In genomic region chr1:25892970-25893369, GRCm38 (mm10) we compare ENCODE assay signal across 19 mouse cellular contexts.
A peak's percentile ranks its signal among the peaks of the same experiment; 100 is the strongest.
DNase-seq lines count a peak whose midpoint lies in the region; ATAC-seq and TF ChIP-seq lines count a peak whose summit lies in the region.
"Had no signal": no experiment of that assay in that cellular context is flagged by ENCODE, and none has a peak within 500 bp of the region (broad histone marks: within the 10 kb centered on the region; RNA-seq: fewer than 3 reads in every experiment).

No protein-coding gene starts in this region.

- no peak overlapping the region for H3K9ac ChIP-seq in forebrain, embryonic 16.5 days (replicated peaks; ENCODE audit: low read depth, low read length)
- no peak overlapping the region for H3K9ac ChIP-seq in hindbrain, postnatal 0 days (replicated peaks; ENCODE audit: low read length)
- H3K9ac ChIP-seq in heart, embryonic 12.5 days = no peak overlapping the region
- H3K9ac ChIP-seq: embryonic facial prominence, embryonic 12.5 days; liver, embryonic 13.5 days; stomach, embryonic 15.5 days had no signal

- no peak overlapping the region for H3K4me2 ChIP-seq in forebrain, embryonic 16.5 days (ENCODE audit: low read length)
- H3K4me2 ChIP-seq in hindbrain, postnatal 0 days (ENCODE audit: low read depth, low read length) = 0 out of 2 replicates have a peak overlapping the region, but pooled peaks have one; percentile 18
- no peak overlapping the region for H3K4me2 ChIP-seq in heart, embryonic 12.5 days
- H3K4me2 ChIP-seq: embryonic facial prominence, embryonic 12.5 days; liver, embryonic 13.5 days; stomach, embryonic 15.5 days had no signal

- no peak overlapping the region for H3K4me3 ChIP-seq in forebrain, embryonic 16.5 days (replicated peaks; ENCODE audit: low read length)
- H3K4me3 ChIP-seq in hindbrain, postnatal 0 days (ENCODE audit: low read length) = no peak overlapping the region
- H3K4me3 ChIP-seq in kidney, adult 2 months (ENCODE audit: insufficient read depth, low read depth, low read length) = no peak overlapping the region
- no peak overlapping the region for H3K4me3 ChIP-seq in heart, embryonic 12.5 days
- H3K4me3 ChIP-seq: embryonic facial prominence, embryonic 12.5 days; liver, embryonic 13.5 days; stomach, embryonic 15.5 days had no signal

- H3K9me3 ChIP-seq in forebrain, embryonic 16.5 days (ENCODE audit: control insufficient read depth, low read length) = no peaks in the 10 kb centered on the region
- no peaks in the 10 kb centered on the region for H3K9me3 ChIP-seq in hindbrain, postnatal 0 days (ENCODE audit: low read length)
- peaks cover 4% of the 10 kb centered on the region; the same call in 1 of the 2 replicates for H3K9me3 ChIP-seq in heart, embryonic 12.5 days (replicated peaks)
- H3K9me3 ChIP-seq: embryonic facial prominence, embryonic 12.5 days; stomach, embryonic 15.5 days had no signal

- WGBS in forebrain, embryonic 16.5 days = 13% methylated on average over 4 of the region's 4 CpGs
- WGBS in hindbrain, postnatal 0 days = 38% methylated on average over 4 of the region's 4 CpGs
- 80% methylated on average over 4 of the region's 4 CpGs for WGBS in kidney, adult 2 months
- 81% methylated on average over 4 of the region's 4 CpGs for WGBS in heart, embryonic 12.5 days

- no peaks in the 10 kb centered on the region for H3K4me1 ChIP-seq in forebrain, embryonic 16.5 days (replicated peaks; ENCODE audit: control insufficient read depth, insufficient read depth, low read length)
- no peaks in the 10 kb centered on the region for H3K4me1 ChIP-seq in hindbrain, postnatal 0 days (ENCODE audit: insufficient read depth, low read length)
- H3K4me1 ChIP-seq in kidney, adult 2 months (ENCODE audit: control insufficient read depth, insufficient read depth, low read length) = no peaks in the 10 kb centered on the region
- H3K4me1 ChIP-seq in heart, embryonic 12.5 days (replicated peaks) = no peaks in the 10 kb centered on the region
- H3K4me1 ChIP-seq: embryonic facial prominence, embryonic 12.5 days; liver, embryonic 13.5 days; stomach, embryonic 15.5 days had no signal

- TF ChIP-seq POLR2A in kidney, adult 2 months (IDR thresholded peaks at IDR 0.05; ENCODE audit: low read depth, low read length) = no peak

- peak; percentile 34 to 39 for DNase-seq in right cerebral cortex, postnatal 10 days (ENCODE audit: low spot score in 2 of 2)
- no peak for DNase-seq in right cerebral cortex, postnatal 36 days (ENCODE audit: low spot score in 2 of 2)
- DNase-seq in hindbrain, postnatal 0 days (ENCODE audit: low spot score) = peak; percentile 68
- DNase-seq in retina, postnatal 1 day = peak; percentile 40
- DNase-seq in thymus, postnatal 4 days = no peak
- DNase-seq in kidney, adult 2 months = no peak
- DNase-seq: adrenal gland, postnatal 10 days; cerebellum, adult 8-10 months; gastrocnemius, postnatal 10 days; heart, postnatal 4 days; kidney, adult 11 months; layer of hippocampus, postnatal 36 days; liver, embryonic 13.5 days; thymus, postnatal 25 days had no signal

- TF ChIP-seq CTCF in hindbrain, postnatal 0 days (IDR thresholded peaks at IDR 0.05; ENCODE audit: low read depth) = no peak
- TF ChIP-seq CTCF in kidney, adult 2 months (conservative IDR thresholded peaks at IDR 0.05; ENCODE audit: insufficient read depth, insufficient read length, low read depth, low read length) = no peak

- no peaks in the 10 kb centered on the region for H3K27me3 ChIP-seq in forebrain, embryonic 16.5 days (replicated peaks; ENCODE audit: control insufficient read depth, insufficient read depth, low read length)
- no peaks in the 10 kb centered on the region for H3K27me3 ChIP-seq in hindbrain, postnatal 0 days (ENCODE audit: insufficient read depth, low read length)
- H3K27me3 ChIP-seq in kidney, adult 2 months (replicated peaks; ENCODE audit: control insufficient read depth, insufficient read depth, low read length) = no peaks in the 10 kb centered on the region
- H3K27me3 ChIP-seq in heart, embryonic 12.5 days (replicated peaks) = no peaks in the 10 kb centered on the region
- H3K27me3 ChIP-seq: embryonic facial prominence, embryonic 12.5 days; liver, embryonic 13.5 days; stomach, embryonic 15.5 days had no signal

- H3K36me3 ChIP-seq in forebrain, embryonic 16.5 days (ENCODE audit: control insufficient read depth, insufficient read depth) = no peaks in the 10 kb centered on the region
- H3K36me3 ChIP-seq in hindbrain, postnatal 0 days (ENCODE audit: insufficient read depth, low read length) = no peaks in the 10 kb centered on the region
- H3K36me3 ChIP-seq in kidney, adult 2 months (ENCODE audit: control insufficient read depth, insufficient read depth, low read length) = no peaks in the 10 kb centered on the region
- no peaks in the 10 kb centered on the region for H3K36me3 ChIP-seq in heart, embryonic 12.5 days
- H3K36me3 ChIP-seq: embryonic facial prominence, embryonic 12.5 days; liver, embryonic 13.5 days; stomach, embryonic 15.5 days had no signal

- ATAC-seq in forebrain, embryonic 16.5 days = peak; percentile 82
- no peak for ATAC-seq in hindbrain, postnatal 0 days
- no peak for ATAC-seq in heart, embryonic 12.5 days (ENCODE audit: insufficient number of reproducible peaks, low FRiP score)
- ATAC-seq: CD4-positive, CD25-positive, alpha-beta regulatory T cell, adult 4 months had no signal

- no peak overlapping the region for H3K27ac ChIP-seq in forebrain, embryonic 16.5 days (ENCODE audit: low read length)
- H3K27ac ChIP-seq in hindbrain, postnatal 0 days = peak overlapping the region; percentile 36; the same call in 1 of the 2 replicates
- no peak overlapping the region for H3K27ac ChIP-seq in kidney, adult 2 months (ENCODE audit: insufficient read depth, low read depth, low read length)
- no peak overlapping the region for H3K27ac ChIP-seq in heart, embryonic 12.5 days (ENCODE audit: poor library complexity, severe bottlenecking)
- H3K27ac ChIP-seq: embryonic facial prominence, embryonic 12.5 days; liver, embryonic 13.5 days; stomach, embryonic 15.5 days had no signal

Comparison
In these comparisons a context has a peak if more than half of its experiments do, and no peak if none do; other contexts are left out.
1. DNase-seq: peak in right cerebral cortex, postnatal 10 days (2 of 2), hindbrain, postnatal 0 days (single experiment) and retina, postnatal 1 day (single experiment); none in right cerebral cortex, postnatal 36 days (0 of 2), thymus, postnatal 4 days (single experiment) and kidney, adult 2 months (single experiment).